Mouse (Mus musculus): ENCODE measurements around the gene Rsph6a. TPM values are rescaled to one million over a fixed set of nuclear protein-coding genes. Genes with fewer than 3 reads are reported as not detected.

The Rsph6a gene
- polyA plus RNA-seq, 1 experiment, result 0.06 TPM

DNA sequence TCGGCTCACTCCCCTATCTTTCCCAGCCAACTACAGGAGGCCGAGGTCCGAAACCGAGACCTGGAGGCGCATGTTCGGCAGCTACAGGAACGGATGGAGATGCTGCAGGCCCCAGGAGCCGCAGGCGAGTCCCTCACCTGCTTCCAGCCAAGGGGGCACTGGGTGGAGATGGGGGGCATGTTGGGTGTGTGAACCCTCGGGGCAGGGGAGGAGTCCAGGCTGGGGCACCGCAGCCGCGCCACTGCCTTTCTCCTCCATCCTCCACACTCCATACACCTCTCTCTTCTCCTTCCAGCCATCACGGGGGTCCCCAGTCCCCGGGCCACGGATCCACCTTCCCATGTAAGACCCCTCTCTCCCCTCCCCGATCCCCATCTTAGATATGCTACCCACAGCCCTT lies 37.4 kb downstream of the Rsph6a start:
- Histone ChIP-seq H3K4me3 (ENCODE audit: extremely low read depth, insufficient read depth, insufficient read length) (no peak overlapping the region), H3K4me1 (ENCODE audit: control insufficient read depth, insufficient read depth, insufficient read length) (peaks cover 16% of the 10 kb centered on the region), H3K36me3 (ENCODE audit: control insufficient read depth, insufficient read depth, low read length) (peaks cover 1% of the 10 kb centered on the region; the same call in 1 of the 2 replicates), H3K27me3 (ENCODE audit: control insufficient read depth, insufficient read depth, low read length) (peaks cover 27% of the 10 kb centered on the region), H3K27ac (ENCODE audit: insufficient read depth, low read length) (no peak overlapping the region)
- TF ChIP-seq POLR2A (IDR thresholded peaks at IDR 0.05; ENCODE audit: low read depth, low read length) (no peak), CTCF (IDR thresholded peaks at IDR 0.05; ENCODE audit: extremely low read depth, insufficient read depth, insufficient read length, insufficient replicate concordance) (no peak)
- no peak for DNase-seq (ENCODE audit: low read depth in 1 of 2, low spot score in 2 of 2)
- WGBS, result 73% methylated on average over 17 of the region's 17 CpGs

DNA sequence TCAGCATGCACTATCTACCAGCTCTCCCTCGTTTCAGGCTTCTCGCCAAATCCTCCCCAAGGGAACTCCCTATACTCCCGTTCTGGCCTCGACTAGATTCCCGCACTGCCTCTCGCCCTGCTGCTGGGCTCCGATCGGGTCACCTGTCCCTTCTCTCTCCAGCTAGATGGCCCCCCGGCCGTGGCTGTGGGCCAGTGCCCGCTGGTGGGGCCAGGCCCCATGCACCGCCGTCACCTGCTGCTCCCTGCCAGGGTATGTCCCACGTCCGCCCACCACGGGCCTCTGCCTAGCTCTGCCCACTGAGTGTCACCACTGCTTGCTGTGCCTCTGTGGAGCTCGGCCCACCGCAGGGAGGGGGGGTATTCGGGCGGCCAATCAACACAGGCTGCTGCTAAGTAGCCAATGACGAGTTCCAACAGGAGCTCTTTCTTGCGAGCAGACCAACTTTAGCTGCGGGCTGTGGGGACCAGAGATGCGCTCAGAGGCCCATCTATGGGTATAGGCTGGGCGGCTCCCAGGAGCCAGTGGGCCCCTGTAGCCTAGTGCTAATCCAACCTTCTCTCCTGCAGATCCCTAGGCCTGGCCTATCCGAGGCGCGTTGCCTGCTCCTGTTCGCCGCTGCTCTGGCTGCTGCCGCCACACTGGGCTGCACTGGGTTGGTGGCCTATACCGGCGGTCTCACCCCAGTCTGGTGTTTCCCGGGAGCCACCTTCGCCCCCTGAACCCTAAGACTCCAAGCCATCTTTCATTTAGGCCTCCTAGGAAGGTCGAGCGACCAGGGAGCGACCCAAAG lies 38.1 kb downstream of the Rsph6a start:
- 16% methylated on average over 35 of the region's 38 CpGs for WGBS
- H3K27ac ChIP-seq (ENCODE audit: insufficient read depth, low read length), result no peak overlapping the region
- H3K4me1 ChIP-seq (ENCODE audit: control insufficient read depth, insufficient read depth, insufficient read length), result peaks cover 16% of the 10 kb centered on the region
- DNase-seq (ENCODE audit: low read depth in 1 of 2, low spot score in 2 of 2), result no peak
- peaks cover 27% of the 10 kb centered on the region for H3K27me3 ChIP-seq (ENCODE audit: control insufficient read depth, insufficient read depth, low read length)
- H3K4me3 ChIP-seq (ENCODE audit: extremely low read depth, insufficient read depth, insufficient read length), result no peak overlapping the region
- TF ChIP-seq POLR2A (IDR thresholded peaks at IDR 0.05; ENCODE audit: low read depth, low read length) (no peak), CTCF (IDR thresholded peaks at IDR 0.05; ENCODE audit: extremely low read depth, insufficient read depth, insufficient read length, insufficient replicate concordance) (no peak)
- H3K36me3 ChIP-seq (ENCODE audit: control insufficient read depth, insufficient read depth, low read length), result no peaks in the 10 kb centered on the region

DNA sequence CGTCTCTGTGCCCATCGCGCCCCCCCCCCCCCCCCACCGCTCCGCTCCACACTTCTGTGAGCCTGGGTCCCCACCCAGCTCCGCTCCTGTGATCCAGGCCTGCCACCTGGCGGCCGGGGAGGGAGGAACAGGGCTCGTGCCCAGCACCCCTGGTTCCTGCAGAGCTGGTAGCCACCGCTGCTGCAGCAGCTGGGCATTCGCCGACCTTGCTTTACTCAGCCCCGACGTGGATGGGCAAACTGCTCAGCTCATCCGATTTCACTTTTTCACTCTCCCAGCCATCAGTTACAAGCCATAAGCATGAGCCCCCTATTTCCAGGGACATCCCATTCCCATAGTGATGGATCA lies 38.7 kb downstream of the Rsph6a start:
- Histone ChIP-seq H3K4me1 (ENCODE audit: control insufficient read depth, insufficient read depth, insufficient read length) (peaks cover 16% of the 10 kb centered on the region), H3K4me3 (ENCODE audit: extremely low read depth, insufficient read depth, insufficient read length) (peak overlapping the region; percentile 62; the same call in 1 of the 2 replicates), H3K27ac (ENCODE audit: insufficient read depth, low read length) (no peak overlapping the region), H3K36me3 (ENCODE audit: control insufficient read depth, insufficient read depth, low read length) (no peaks in the 10 kb centered on the region), H3K27me3 (ENCODE audit: control insufficient read depth, insufficient read depth, low read length) (peaks cover 27% of the 10 kb centered on the region)
- TF ChIP-seq POLR2A (IDR thresholded peaks at IDR 0.05; ENCODE audit: low read depth, low read length), result no peak
- peak; percentile 94 for TF ChIP-seq CTCF (IDR thresholded peaks at IDR 0.05; ENCODE audit: extremely low read depth, insufficient read depth, insufficient read length, insufficient replicate concordance)
- DNase-seq (ENCODE audit: low read depth in 1 of 2, low spot score in 2 of 2), result peak; percentile 63 to 84
- 0% methylated on average over 12 of the region's 15 CpGs for WGBS

DNA sequence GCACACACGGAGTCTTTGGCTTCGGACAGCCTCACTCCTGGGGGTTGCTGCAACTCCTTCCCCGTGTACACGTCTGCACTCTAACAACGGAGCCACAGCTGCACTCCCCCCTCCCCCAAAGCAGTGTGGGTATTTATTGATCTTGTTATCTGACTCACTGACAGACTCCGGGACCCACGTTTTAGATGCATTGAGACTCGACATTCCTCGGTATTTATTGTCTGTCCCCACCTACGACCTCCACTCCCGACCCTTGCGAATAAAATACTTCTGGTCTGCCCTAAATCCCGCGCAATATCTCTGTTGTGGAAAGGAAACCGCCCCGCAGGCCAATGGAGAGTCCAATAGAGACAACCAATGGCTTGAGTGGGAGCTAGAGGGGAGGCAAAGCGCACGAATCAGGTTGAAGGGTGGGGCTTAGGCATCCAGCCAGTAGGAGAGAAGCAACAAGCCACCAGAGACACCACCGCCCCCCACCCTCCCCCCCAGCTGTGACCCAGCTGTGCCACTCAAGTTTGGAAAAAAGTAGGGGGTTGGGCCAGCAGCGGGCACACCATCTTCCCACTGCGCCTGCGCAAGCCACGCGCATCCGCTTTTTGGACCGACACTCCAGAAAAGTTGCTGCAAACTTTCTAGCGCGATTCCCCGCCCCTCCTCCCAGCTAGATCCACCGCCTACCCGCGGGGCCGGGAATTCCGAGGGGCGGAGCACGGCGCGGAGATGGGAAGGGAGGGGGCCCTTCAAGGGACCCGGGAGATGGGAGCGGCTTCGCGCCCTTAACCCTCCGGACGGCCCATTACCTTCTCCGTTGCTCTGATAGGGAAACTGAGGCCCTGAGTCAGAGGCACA lies 39.3 kb downstream of the Rsph6a start:
- Histone ChIP-seq H3K27me3 (ENCODE audit: control insufficient read depth, insufficient read depth, low read length) (peaks cover 27% of the 10 kb centered on the region), H3K27ac (ENCODE audit: insufficient read depth, low read length) (peak overlapping the region; percentile 77)

DNA sequence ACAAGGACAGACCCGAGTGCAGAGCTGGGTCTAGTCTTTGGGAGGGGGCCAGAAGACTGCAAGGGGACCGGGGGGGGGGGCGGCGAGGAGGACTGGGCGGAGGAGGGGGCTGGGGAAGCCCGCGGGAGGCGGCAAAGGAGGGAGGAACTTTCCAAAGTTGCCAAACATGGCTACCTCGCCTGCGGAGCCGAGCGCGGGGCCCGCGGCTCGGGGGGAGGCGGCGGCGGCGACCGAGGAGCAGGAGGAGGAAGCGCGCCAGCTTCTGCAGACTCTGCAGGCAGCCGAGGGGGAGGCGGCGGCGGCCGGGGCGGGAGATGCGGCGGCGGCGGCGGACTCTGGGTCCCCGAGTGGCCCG lies 40.0 kb downstream of the Rsph6a start, which contains the start of gene Six5:
Gene Six5, plus strand, starts transcription at position 124 of the 355 bp plus-strand sequence.
- DNase-seq (ENCODE audit: low read depth in 1 of 2, low spot score in 2 of 2), result no peak
- 1% methylated on average over 30 of the region's 36 CpGs for WGBS
- TF ChIP-seq POLR2A (IDR thresholded peaks at IDR 0.05; ENCODE audit: low read depth, low read length) (no peak), CTCF (IDR thresholded peaks at IDR 0.05; ENCODE audit: extremely low read depth, insufficient read depth, insufficient read length, insufficient replicate concordance) (no peak)
- peak within 1 kb of the TSS; percentile 77 for H3K27ac ChIP-seq (ENCODE audit: insufficient read depth, low read length)
- peak within 1 kb of the TSS; percentile 62 for H3K4me3 ChIP-seq (ENCODE audit: extremely low read depth, insufficient read depth, insufficient read length)
- peaks cover 27% of the 10 kb centered on the region for H3K27me3 ChIP-seq (ENCODE audit: control insufficient read depth, insufficient read depth, low read length)
- H3K4me1 ChIP-seq (ENCODE audit: control insufficient read depth, insufficient read depth, insufficient read length), result peaks cover 16% of the 10 kb centered on the region
- no peaks in the 10 kb centered on the region for H3K36me3 ChIP-seq (ENCODE audit: control insufficient read depth, insufficient read depth, low read length)

More for the DNA sequence above, 39.3 kb downstream of the Rsph6a start:
- peak overlapping the region; percentile 62 for H3K4me3 ChIP-seq (ENCODE audit: extremely low read depth, insufficient read depth, insufficient read length)
- 1% methylated on average over 45 of the region's 45 CpGs for WGBS
- DNase-seq (ENCODE audit: low read depth in 1 of 2, low spot score in 2 of 2), result peak; percentile 58 to 78
- no peak for TF ChIP-seq POLR2A (IDR thresholded peaks at IDR 0.05; ENCODE audit: low read depth, low read length)
- peaks cover 16% of the 10 kb centered on the region for H3K4me1 ChIP-seq (ENCODE audit: control insufficient read depth, insufficient read depth, insufficient read length)
- no peaks in the 10 kb centered on the region for H3K36me3 ChIP-seq (ENCODE audit: control insufficient read depth, insufficient read depth, low read length)

DNA sequence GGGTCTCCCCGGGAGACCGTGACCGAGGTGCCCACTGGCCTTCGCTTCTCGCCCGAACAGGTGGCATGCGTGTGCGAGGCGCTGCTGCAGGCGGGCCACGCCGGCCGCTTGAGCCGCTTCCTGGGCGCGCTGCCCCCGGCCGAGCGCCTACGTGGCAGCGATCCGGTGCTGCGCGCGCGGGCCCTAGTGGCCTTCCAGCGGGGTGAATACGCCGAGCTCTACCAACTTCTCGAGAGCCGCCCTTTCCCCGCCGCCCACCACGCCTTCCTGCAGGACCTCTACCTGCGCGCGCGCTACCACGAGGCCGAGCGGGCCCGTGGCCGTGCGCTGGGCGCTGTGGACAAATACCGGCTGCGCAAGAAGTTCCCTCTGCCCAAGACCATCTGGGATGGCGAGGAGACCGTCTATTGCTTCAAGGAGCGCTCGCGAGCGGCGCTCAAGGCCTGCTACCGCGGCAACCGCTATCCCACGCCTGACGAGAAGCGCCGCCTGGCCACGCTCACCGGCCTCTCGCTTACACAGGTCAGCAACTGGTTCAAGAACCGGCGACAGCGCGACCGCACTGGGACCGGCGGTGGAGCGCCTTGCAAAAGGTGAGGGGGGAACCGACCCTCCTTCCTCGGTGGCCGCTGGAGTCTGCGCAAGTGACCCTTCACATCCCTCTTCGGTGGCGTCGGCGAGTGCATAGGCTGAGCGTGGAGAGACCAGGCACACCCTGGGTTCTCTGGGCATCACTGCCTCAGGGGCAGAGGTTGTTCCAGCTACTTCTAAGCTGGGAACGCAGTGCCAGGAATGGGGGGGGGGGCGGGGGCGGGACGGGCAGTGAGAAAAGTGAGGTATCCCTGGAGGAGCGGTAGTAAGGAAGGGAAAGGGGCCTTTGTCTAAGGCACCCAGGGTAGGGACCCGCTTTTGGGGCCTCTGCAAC lies 40.6 kb downstream of the Rsph6a start:
- Histone ChIP-seq H3K36me3 (ENCODE audit: control insufficient read depth, insufficient read depth, low read length) (no peaks in the 10 kb centered on the region), H3K4me1 (ENCODE audit: control insufficient read depth, insufficient read depth, insufficient read length) (peaks cover 16% of the 10 kb centered on the region), H3K27me3 (ENCODE audit: control insufficient read depth, insufficient read depth, low read length) (peaks cover 27% of the 10 kb centered on the region), H3K27ac (ENCODE audit: insufficient read depth, low read length) (peak overlapping the region; percentile 8; the same call in 1 of the 2 replicates), H3K4me3 (ENCODE audit: extremely low read depth, insufficient read depth, insufficient read length) (peak overlapping the region; percentile 62)
- DNase-seq (ENCODE audit: low read depth in 1 of 2, low spot score in 2 of 2), result no peak
- 1% methylated on average over 86 of the region's 87 CpGs for WGBS
- TF ChIP-seq POLR2A (IDR thresholded peaks at IDR 0.05; ENCODE audit: low read depth, low read length) (no peak), CTCF (IDR thresholded peaks at IDR 0.05; ENCODE audit: extremely low read depth, insufficient read depth, insufficient read length, insufficient replicate concordance) (no peak)

Data from spleen, adult 2 months (tissue).